Mouse (Mus musculus) ovary, adult 18-20 months (tissue): ENCODE data around the gene Olfr137.

Experiments used
- DNase-seq: peaks from one replicate; pipeline ENCODE4 v3.0.0; 2022; ENCODE audit warnings: low spot score, mixed read lengths

Gene Olfr137

GRCm38 (mm10) chr17:38307470-38307869 is at the start of gene Olfr137:
Olfr137 (minus strand) TSS chr17:38307570.
- DNase-seq: no peak

- DNase-seq: no peak
Measured at GRCm38 (mm10) chr17:38329531-38329930, 22.2 kb upstream of the Olfr137 start, which contains the start of gene Olfr136. Olfr136 (plus strand) TSS chr17:38329831.

GRCm38 (mm10) chr17:38260735-38261134 is 46.6 kb downstream of the Olfr137 start, which contains the start of gene Olfr138:
Olfr138 (plus strand) TSS chr17:38261035.
- DNase-seq: no peak
